Mouse (Mus musculus): ENCODE results near the gene Itga6. TPM values are rescaled to one million over a fixed set of nuclear protein-coding genes. Genes with fewer than 3 reads are reported as not detected.

Itga6 gene
- polyA plus RNA-seq, 1 experiment from 2014 or later, result 34.3 TPM

- no peak for DNase-seq (ENCODE audit: low spot score)
- Histone ChIP-seq H3K27me3 (ENCODE audit: low read depth, poor library complexity, severe bottlenecking) (peaks cover 3% of the 10 kb centered on the region), H3K36me3 (no peaks in the 10 kb centered on the region), H3K4me1 (peaks cover 29% of the 10 kb centered on the region), H3K27ac (replicated peaks) (no peak overlapping the region), H3K4me3 (no peak overlapping the region), H3K9me3 (replicated peaks) (no peaks in the 10 kb centered on the region)
- 73% methylated on average over 5 of the region's 5 CpGs for WGBS
These were observed 34.0 kb downstream of the Itga6 start for GRCm38 (mm10) chr2:71779266-71779888.

- Histone ChIP-seq H3K9me3 (replicated peaks) (no peaks in the 10 kb centered on the region), H3K4me3 (no peak overlapping the region), H3K27me3 (ENCODE audit: low read depth, poor library complexity, severe bottlenecking) (peaks cover 10% of the 10 kb centered on the region), H3K4me1 (peaks cover 23% of the 10 kb centered on the region), H3K27ac (replicated peaks) (no peak overlapping the region; the same call in 1 of the 2 replicates), H3K36me3 (no peaks in the 10 kb centered on the region)
- 69% methylated on average over 6 of the region's 6 CpGs for WGBS
- no peak for DNase-seq (ENCODE audit: low spot score)
These were observed 34.6 kb downstream of the Itga6 start for GRCm38 (mm10) chr2:71780016-71780415.

DNA sequence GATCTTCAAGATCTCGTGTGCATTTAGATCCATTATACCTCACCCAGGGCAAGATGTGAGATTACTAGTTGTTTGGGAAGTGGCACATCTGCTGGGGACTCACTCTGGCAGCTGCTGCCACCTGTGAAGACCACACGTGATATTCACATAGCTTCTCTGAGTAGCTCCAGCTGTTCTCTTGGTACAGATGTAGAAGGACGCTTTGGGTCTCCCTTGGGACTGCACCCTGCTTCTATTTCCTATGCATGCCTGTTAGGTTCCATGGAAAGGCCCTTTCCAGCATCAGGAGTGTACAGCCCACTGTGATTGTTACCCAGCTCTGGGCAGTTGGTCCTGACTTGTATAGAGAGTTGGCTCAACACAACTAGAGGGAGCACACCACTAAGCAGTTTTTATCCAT is 39.8 kb downstream of the Itga6 start:
- Histone ChIP-seq H3K9me3 (replicated peaks) (no peaks in the 10 kb centered on the region), H3K27me3 (ENCODE audit: low read depth, poor library complexity, severe bottlenecking) (peaks cover 22% of the 10 kb centered on the region), H3K4me3 (no peak overlapping the region), H3K27ac (replicated peaks) (no peak overlapping the region), H3K36me3 (no peaks in the 10 kb centered on the region), H3K4me1 (peaks cover 33% of the 10 kb centered on the region)
- WGBS, result 78% methylated on average over 3 of the region's 3 CpGs
- DNase-seq (ENCODE audit: low spot score), result no peak

DNA sequence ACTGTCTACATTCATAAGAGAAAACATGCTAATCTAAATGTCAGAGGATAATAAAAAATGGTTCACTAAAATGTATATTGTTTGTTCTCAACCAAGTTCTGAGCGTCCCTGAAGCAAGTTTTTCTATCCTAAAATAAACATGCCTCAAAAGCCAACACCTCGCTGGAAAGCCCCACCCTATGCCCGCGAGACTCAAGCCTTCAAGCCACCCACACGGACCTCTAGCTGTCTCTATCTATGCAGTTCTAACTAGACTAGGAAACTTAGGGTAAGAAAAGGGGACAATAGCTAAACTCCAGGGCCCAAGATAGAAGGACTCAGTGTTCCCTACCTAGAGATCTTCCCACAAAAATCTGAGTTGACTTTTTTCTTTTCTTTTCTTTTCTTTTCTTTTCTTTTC is 40.6 kb downstream of the Itga6 start:
- no peaks in the 10 kb centered on the region for H3K36me3 ChIP-seq
- H3K4me1 ChIP-seq, result peaks cover 33% of the 10 kb centered on the region
- peaks cover 22% of the 10 kb centered on the region for H3K27me3 ChIP-seq (ENCODE audit: low read depth, poor library complexity, severe bottlenecking)
- DNase-seq (ENCODE audit: low spot score), result no peak
- H3K9me3 ChIP-seq (replicated peaks), result no peaks in the 10 kb centered on the region
- H3K27ac ChIP-seq (replicated peaks), result no peak overlapping the region
- 52% methylated on average over 5 of the region's 5 CpGs for WGBS
- H3K4me3 ChIP-seq, result no peak overlapping the region

GRCm38 (mm10) chr2:71786591-71787155 is 41.3 kb downstream of the Itga6 start:
- peaks cover 33% of the 10 kb centered on the region for H3K4me1 ChIP-seq
- H3K27ac ChIP-seq (replicated peaks), result peak overlapping the region; percentile 93
- WGBS, result under 1% methylated on average over 48 of the region's 61 CpGs
- H3K4me3 ChIP-seq, result peak overlapping the region; percentile 88
- H3K27me3 ChIP-seq (ENCODE audit: low read depth, poor library complexity, severe bottlenecking), result peaks cover 22% of the 10 kb centered on the region
- peak; percentile 76 for DNase-seq (ENCODE audit: low spot score)
- H3K36me3 ChIP-seq, result no peaks in the 10 kb centered on the region
- no peaks in the 10 kb centered on the region for H3K9me3 ChIP-seq (replicated peaks)

- Histone ChIP-seq H3K27ac (replicated peaks) (peak overlapping the region; percentile 93), H3K36me3 (peaks cover 2% of the 10 kb centered on the region), H3K9me3 (replicated peaks) (no peaks in the 10 kb centered on the region), H3K4me1 (peaks cover 33% of the 10 kb centered on the region), H3K27me3 (ENCODE audit: low read depth, poor library complexity, severe bottlenecking) (peaks cover 22% of the 10 kb centered on the region), H3K4me3 (peak overlapping the region; percentile 88)
- WGBS, result under 1% methylated on average over 40 of the region's 40 CpGs
- DNase-seq (ENCODE audit: low spot score), result peak; percentile 73
These were observed 41.8 kb downstream of the Itga6 start for GRCm38 (mm10) chr2:71787156-71787590.

GRCm38 (mm10) chr2:71787591-71788460 is 42.4 kb downstream of the Itga6 start:
- H3K36me3 ChIP-seq, result peaks cover 4% of the 10 kb centered on the region
- 1% methylated on average over 32 of the region's 32 CpGs for WGBS
- DNase-seq (ENCODE audit: low spot score), result peak; percentile 53
- H3K27ac ChIP-seq (replicated peaks), result peak overlapping the region; percentile 93
- peaks cover 31% of the 10 kb centered on the region for H3K4me1 ChIP-seq
- H3K9me3 ChIP-seq (replicated peaks), result no peaks in the 10 kb centered on the region
- peak overlapping the region; percentile 88 for H3K4me3 ChIP-seq
- H3K27me3 ChIP-seq (ENCODE audit: low read depth, poor library complexity, severe bottlenecking), result peaks cover 22% of the 10 kb centered on the region

GRCm38 (mm10) chr2:71790752-71791151 is 45.3 kb downstream of the Itga6 start:
- Histone ChIP-seq H3K36me3 (peaks cover 4% of the 10 kb centered on the region), H3K4me3 (no peak overlapping the region), H3K4me1 (peaks cover 41% of the 10 kb centered on the region), H3K27ac (replicated peaks) (no peak overlapping the region), H3K27me3 (ENCODE audit: low read depth, poor library complexity, severe bottlenecking) (peaks cover 4% of the 10 kb centered on the region), H3K9me3 (replicated peaks) (no peaks in the 10 kb centered on the region)
- DNase-seq (ENCODE audit: low spot score), result no peak
- WGBS, result 91% methylated on average over 5 of the region's 5 CpGs

GRCm38 (mm10) chr2:71791203-71791602 is 45.8 kb downstream of the Itga6 start:
- Histone ChIP-seq H3K27me3 (ENCODE audit: low read depth, poor library complexity, severe bottlenecking) (no peaks in the 10 kb centered on the region; the same call in 1 of the 2 replicates), H3K4me3 (no peak overlapping the region), H3K36me3 (peaks cover 4% of the 10 kb centered on the region), H3K4me1 (peaks cover 41% of the 10 kb centered on the region), H3K9me3 (replicated peaks) (no peaks in the 10 kb centered on the region), H3K27ac (replicated peaks) (no peak overlapping the region)
- WGBS, result 94% methylated on average over 2 of the region's 2 CpGs
- no peak for DNase-seq (ENCODE audit: low spot score)

GRCm38 (mm10) chr2:71794139-71794538 is 48.7 kb downstream of the Itga6 start:
- H3K27me3 ChIP-seq (ENCODE audit: low read depth, poor library complexity, severe bottlenecking), result no peaks in the 10 kb centered on the region
- WGBS, result 74% methylated on average over 6 of the region's 6 CpGs
- H3K4me1 ChIP-seq, result peaks cover 15% of the 10 kb centered on the region
- DNase-seq (ENCODE audit: low spot score), result no peak
- H3K36me3 ChIP-seq, result peaks cover 4% of the 10 kb centered on the region
- no peak overlapping the region for H3K4me3 ChIP-seq
- H3K27ac ChIP-seq (replicated peaks), result no peak overlapping the region
- H3K9me3 ChIP-seq (replicated peaks), result no peaks in the 10 kb centered on the region

- Histone ChIP-seq H3K27me3 (ENCODE audit: low read depth, poor library complexity, severe bottlenecking) (no peaks in the 10 kb centered on the region), H3K4me3 (no peak overlapping the region), H3K27ac (replicated peaks) (no peak overlapping the region), H3K4me1 (peaks cover 18% of the 10 kb centered on the region), H3K36me3 (peaks cover 4% of the 10 kb centered on the region), H3K9me3 (replicated peaks) (no peaks in the 10 kb centered on the region)
- no peak for DNase-seq (ENCODE audit: low spot score)
- WGBS, result 76% methylated on average over 6 of the region's 6 CpGs
These were observed 51.4 kb downstream of the Itga6 start for GRCm38 (mm10) chr2:71796787-71797186.

GRCm38 (mm10) chr2:71800798-71801197 is 55.4 kb downstream of the Itga6 start:
- H3K27me3 ChIP-seq (ENCODE audit: low read depth, poor library complexity, severe bottlenecking), result no peaks in the 10 kb centered on the region
- no peak overlapping the region for H3K4me3 ChIP-seq
- no peak overlapping the region for H3K27ac ChIP-seq (replicated peaks)
- peaks cover 9% of the 10 kb centered on the region for H3K4me1 ChIP-seq
- DNase-seq (ENCODE audit: low spot score), result no peak
- 87% methylated on average over 6 of the region's 6 CpGs for WGBS
- H3K36me3 ChIP-seq, result no peaks in the 10 kb centered on the region
- H3K9me3 ChIP-seq (replicated peaks), result no peaks in the 10 kb centered on the region

- H3K4me1 ChIP-seq, result peaks cover 9% of the 10 kb centered on the region
- no peak overlapping the region for H3K4me3 ChIP-seq
- no peaks in the 10 kb centered on the region for H3K9me3 ChIP-seq (replicated peaks)
- no peaks in the 10 kb centered on the region for H3K36me3 ChIP-seq
- no peaks in the 10 kb centered on the region for H3K27me3 ChIP-seq (ENCODE audit: low read depth, poor library complexity, severe bottlenecking)
- no peak overlapping the region for H3K27ac ChIP-seq (replicated peaks)
- DNase-seq (ENCODE audit: low spot score), result no peak
- 74% methylated on average over 7 of the region's 7 CpGs for WGBS
These were observed 56.3 kb downstream of the Itga6 start for GRCm38 (mm10) chr2:71801691-71802090.

Data from midbrain, embryonic 10.5 days (tissue).